Mouse (Mus musculus): ENCODE results near the gene Gtf2a1. TPM values are rescaled to one million over a fixed set of nuclear protein-coding genes. Genes with fewer than 3 reads are reported as not detected.
A peak's percentile ranks its signal among the peaks of the same experiment; 100 is the strongest.

Gene Gtf2a1
- total and polyA plus RNA-seq, 2 experiments from 2014 or later, result 25.6 to 35.2 TPM

DNA sequence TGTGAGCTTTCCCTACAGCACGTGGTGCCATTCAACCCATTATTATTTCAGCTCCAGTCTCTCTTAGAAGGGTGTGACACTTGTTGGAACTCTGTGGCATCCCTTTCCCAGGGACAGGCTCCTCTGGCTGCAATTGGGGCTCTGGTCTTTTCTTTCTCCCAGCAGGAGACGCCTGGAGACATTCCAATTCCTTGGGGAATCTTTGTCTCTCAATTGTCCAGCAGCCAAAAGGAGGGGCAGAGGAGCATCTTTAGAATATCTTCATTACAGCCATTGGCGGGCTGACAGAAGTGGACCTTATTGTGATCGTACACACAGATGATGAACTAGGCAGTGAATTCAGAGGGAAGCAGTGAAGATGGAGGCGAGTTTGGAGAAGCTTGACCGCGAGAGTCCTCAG, 17.4 kb upstream of the Gtf2a1 start:
- Histone ChIP-seq H3K27me3 (ENCODE audit: insufficient read depth, low read length) (no peaks in the 10 kb centered on the region), H3K4me3 (ENCODE audit: low read length) (no peak overlapping the region), H3K9ac (replicated peaks; ENCODE audit: low read length) (no peak overlapping the region), H3K4me1 (ENCODE audit: insufficient read depth, low read length) (no peaks in the 10 kb centered on the region), H3K36me3 (ENCODE audit: insufficient read depth, low read length) (no peaks in the 10 kb centered on the region), H3K27ac (no peak overlapping the region), H3K9me3 (ENCODE audit: low read length) (no peaks in the 10 kb centered on the region), H3K4me2 (ENCODE audit: low read depth, low read length) (no peak overlapping the region)
- DNase-seq (ENCODE audit: low spot score), result peak; percentile 64
- no peak for TF ChIP-seq CTCF (IDR thresholded peaks at IDR 0.05; ENCODE audit: low read depth)
- WGBS, result 18% methylated on average over 7 of the region's 7 CpGs
- 0 out of 2 replicates have a peak, but pooled peaks have one; percentile 67 for ATAC-seq

DNA sequence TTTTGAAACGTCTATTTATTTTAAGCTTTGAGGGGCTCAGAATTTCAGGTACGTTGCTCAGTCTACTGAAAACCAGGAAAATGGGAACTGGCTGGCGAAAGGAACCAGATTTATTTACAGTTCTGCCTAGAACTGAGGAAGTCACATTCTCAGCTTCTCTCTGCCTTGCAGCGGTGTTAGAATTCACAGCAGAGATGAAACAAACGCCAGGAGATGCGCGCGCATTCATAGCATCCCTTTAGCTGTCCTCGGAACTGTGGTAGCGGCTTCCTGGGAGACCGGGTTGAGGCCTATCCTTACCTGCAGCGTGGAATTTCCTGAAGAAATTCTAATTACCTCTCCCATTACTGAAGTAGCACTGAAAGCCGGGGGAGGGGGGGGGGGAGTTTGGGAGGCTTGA, 16.4 kb upstream of the Gtf2a1 start:
- H3K27me3 ChIP-seq (ENCODE audit: insufficient read depth, low read length), result no peaks in the 10 kb centered on the region
- H3K4me1 ChIP-seq (ENCODE audit: insufficient read depth, low read length), result no peaks in the 10 kb centered on the region
- no peak overlapping the region for H3K4me2 ChIP-seq (ENCODE audit: low read depth, low read length)
- no peak overlapping the region for H3K9ac ChIP-seq (replicated peaks; ENCODE audit: low read length)
- H3K9me3 ChIP-seq (ENCODE audit: low read length), result no peaks in the 10 kb centered on the region
- ATAC-seq (no peak), DNase-seq (ENCODE audit: low spot score) (no peak)
- no peak overlapping the region for H3K4me3 ChIP-seq (ENCODE audit: low read length)
- TF ChIP-seq CTCF (IDR thresholded peaks at IDR 0.05; ENCODE audit: low read depth), result no peak
- WGBS, result 90% methylated on average over 13 of the region's 13 CpGs
- H3K27ac ChIP-seq, result no peak overlapping the region
- no peaks in the 10 kb centered on the region for H3K36me3 ChIP-seq (ENCODE audit: insufficient read depth, low read length)

DNA sequence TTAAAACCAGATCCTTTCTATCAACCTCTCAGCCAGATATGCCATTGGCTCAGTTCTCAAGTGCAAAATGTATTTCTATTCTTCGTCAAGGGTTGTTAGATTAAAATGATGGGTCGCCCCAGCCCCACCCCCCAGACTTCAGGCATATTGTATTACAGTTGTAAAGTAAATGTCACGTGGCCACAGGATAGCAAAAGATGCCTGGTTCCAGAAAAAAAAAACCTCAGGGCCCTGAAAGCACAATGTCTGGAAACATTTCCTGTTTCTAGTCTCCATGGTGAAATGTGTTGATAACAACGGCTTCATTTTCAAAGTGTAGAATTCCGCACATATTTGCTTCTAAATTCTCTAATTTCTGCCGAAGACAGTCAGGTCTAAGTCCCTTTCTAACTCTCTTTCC, 14.3 kb upstream of the Gtf2a1 start:
- 72% methylated on average over 6 of the region's 6 CpGs for WGBS
- TF ChIP-seq CTCF (IDR thresholded peaks at IDR 0.05; ENCODE audit: low read depth), result no peak
- no peak for ATAC-seq
- no peak overlapping the region for H3K4me2 ChIP-seq (ENCODE audit: low read depth, low read length)
- no peaks in the 10 kb centered on the region for H3K36me3 ChIP-seq (ENCODE audit: insufficient read depth, low read length)
- DNase-seq (ENCODE audit: low spot score), result no peak
- H3K27ac ChIP-seq, result no peak overlapping the region
- H3K4me3 ChIP-seq (ENCODE audit: low read length), result no peak overlapping the region
- H3K4me1 ChIP-seq (ENCODE audit: insufficient read depth, low read length), result no peaks in the 10 kb centered on the region
- H3K9ac ChIP-seq (replicated peaks; ENCODE audit: low read length), result no peak overlapping the region
- H3K9me3 ChIP-seq (ENCODE audit: low read length), result no peaks in the 10 kb centered on the region
- no peaks in the 10 kb centered on the region for H3K27me3 ChIP-seq (ENCODE audit: insufficient read depth, low read length)

DNA sequence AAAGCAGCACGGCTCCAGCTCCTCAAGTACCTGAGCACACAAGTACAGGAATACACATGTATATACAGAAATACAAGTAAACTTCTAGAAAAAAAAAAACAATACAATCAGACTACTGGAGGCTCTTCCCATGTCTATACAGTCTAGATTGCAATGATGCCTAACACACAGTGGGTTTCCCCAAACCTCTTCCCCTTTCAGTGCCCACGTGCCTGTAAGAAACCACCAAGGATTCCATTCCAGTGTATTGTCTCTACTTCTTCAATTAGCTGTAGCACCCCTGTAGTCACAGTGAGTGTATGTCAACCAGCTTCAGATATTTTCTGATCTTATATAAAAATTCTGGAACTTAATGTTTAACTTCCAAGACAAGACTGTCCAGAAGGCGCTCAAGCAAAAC, 1.8 kb upstream of the Gtf2a1 start:
- TF ChIP-seq CTCF (IDR thresholded peaks at IDR 0.05; ENCODE audit: low read depth), result no peak
- no peak overlapping the region for H3K27ac ChIP-seq
- H3K4me2 ChIP-seq (ENCODE audit: low read depth, low read length), result no peak overlapping the region
- H3K9ac ChIP-seq (replicated peaks; ENCODE audit: low read length), result no peak overlapping the region
- WGBS, result 97% methylated on average over 3 of the region's 3 CpGs
- no peaks in the 10 kb centered on the region for H3K36me3 ChIP-seq (ENCODE audit: insufficient read depth, low read length)
- peaks cover 5% of the 10 kb centered on the region for H3K4me1 ChIP-seq (ENCODE audit: insufficient read depth, low read length)
- H3K27me3 ChIP-seq (ENCODE audit: insufficient read depth, low read length), result no peaks in the 10 kb centered on the region
- no peak for DNase-seq (ENCODE audit: low spot score)
- H3K4me3 ChIP-seq (ENCODE audit: low read length), result no peak overlapping the region
- H3K9me3 ChIP-seq (ENCODE audit: low read length), result no peaks in the 10 kb centered on the region
- ATAC-seq, result no peak

DNA sequence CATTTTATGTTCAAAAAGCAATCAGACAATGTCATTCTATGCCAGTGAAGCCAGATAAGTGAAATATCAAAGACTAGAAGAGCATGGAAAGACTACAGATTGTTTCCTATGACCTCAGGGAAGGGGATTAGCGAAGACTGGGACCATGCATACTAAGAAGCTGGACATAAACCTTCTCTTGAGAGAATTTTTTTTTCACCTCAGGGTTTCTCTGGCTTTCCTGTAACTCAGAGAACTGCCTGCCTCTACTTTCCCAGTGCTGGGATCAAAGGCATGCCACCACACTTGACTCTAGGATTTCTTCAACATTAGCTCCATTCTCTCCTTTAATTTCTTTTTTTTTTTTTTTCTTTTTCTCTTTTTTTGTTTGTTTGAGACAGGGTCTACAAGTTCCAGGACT, 904 bp upstream of the Gtf2a1 start:
- Histone ChIP-seq H3K36me3 (ENCODE audit: insufficient read depth, low read length) (no peaks in the 10 kb centered on the region), H3K9me3 (ENCODE audit: low read length) (no peaks in the 10 kb centered on the region), H3K27ac (no peak overlapping the region), H3K4me3 (ENCODE audit: low read length) (no peak overlapping the region), H3K27me3 (ENCODE audit: insufficient read depth, low read length) (no peaks in the 10 kb centered on the region), H3K4me1 (ENCODE audit: insufficient read depth, low read length) (peaks cover 9% of the 10 kb centered on the region), H3K4me2 (ENCODE audit: low read depth, low read length) (peak overlapping the region; percentile 77; the same call in 1 of the 2 replicates), H3K9ac (replicated peaks; ENCODE audit: low read length) (no peak overlapping the region)
- DNase-seq (ENCODE audit: low spot score) (no peak), ATAC-seq (no peak)
- WGBS, result 85% methylated on average over 1 of the region's 1 CpGs
- TF ChIP-seq CTCF (IDR thresholded peaks at IDR 0.05; ENCODE audit: low read depth), result no peak

DNA sequence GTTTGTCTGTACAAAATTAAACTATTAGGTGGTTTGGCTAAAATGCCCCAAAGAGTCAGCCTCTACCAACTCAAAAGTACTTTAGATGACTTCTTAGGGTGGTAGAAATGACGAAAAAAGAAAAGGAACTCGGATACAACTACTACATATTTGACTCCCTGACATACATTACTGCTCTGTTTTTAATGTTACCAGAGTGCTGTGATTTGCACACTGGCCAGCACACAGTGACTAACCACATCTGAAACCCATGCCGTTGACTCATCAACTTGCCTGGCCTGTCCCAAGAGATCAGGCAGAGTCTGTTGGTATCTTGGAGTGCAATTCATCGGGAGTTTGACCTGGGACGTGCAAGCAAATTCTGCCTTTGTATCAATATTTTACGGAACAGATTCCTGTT, 429 bp upstream of the Gtf2a1 start:
- H3K36me3 ChIP-seq (ENCODE audit: insufficient read depth, low read length), result no peaks in the 10 kb centered on the region
- peak overlapping the region; percentile 68 for H3K4me3 ChIP-seq (ENCODE audit: low read length)
- DNase-seq (ENCODE audit: low spot score), result no peak
- TF ChIP-seq CTCF (IDR thresholded peaks at IDR 0.05; ENCODE audit: low read depth), result no peak
- H3K27ac ChIP-seq, result peak overlapping the region; percentile 99
- WGBS, result 23% methylated on average over 6 of the region's 6 CpGs
- no peak for ATAC-seq
- H3K9me3 ChIP-seq (ENCODE audit: low read length), result no peaks in the 10 kb centered on the region
- H3K4me2 ChIP-seq (ENCODE audit: low read depth, low read length), result peak overlapping the region; percentile 77
- H3K27me3 ChIP-seq (ENCODE audit: insufficient read depth, low read length), result no peaks in the 10 kb centered on the region
- H3K9ac ChIP-seq (replicated peaks; ENCODE audit: low read length), result peak overlapping the region; percentile 99
- H3K4me1 ChIP-seq (ENCODE audit: insufficient read depth, low read length), result peaks cover 9% of the 10 kb centered on the region

DNA sequence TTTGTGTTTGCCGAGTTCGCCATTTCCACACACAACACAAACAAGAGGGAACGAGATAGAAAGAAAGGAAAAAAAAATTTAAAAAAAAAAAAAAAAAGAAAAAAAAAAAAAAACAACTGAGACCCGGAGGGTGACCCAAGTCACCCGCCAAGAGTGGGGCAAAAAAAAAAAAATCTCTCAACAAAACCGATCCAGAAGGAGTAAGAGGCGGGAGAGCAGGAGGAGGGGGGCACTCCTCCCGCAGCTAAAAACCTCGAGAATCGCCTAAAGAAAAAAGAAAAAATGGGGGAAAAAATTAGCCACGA, 793 bp downstream of the Gtf2a1 start:
- ATAC-seq, result no peak
- 0% methylated on average over 11 of the region's 11 CpGs for WGBS
- H3K9ac ChIP-seq (replicated peaks; ENCODE audit: low read length), result peak overlapping the region; percentile 99
- DNase-seq (ENCODE audit: low spot score), result no peak
- H3K4me2 ChIP-seq (ENCODE audit: low read depth, low read length), result peak overlapping the region; percentile 65
- H3K36me3 ChIP-seq (ENCODE audit: insufficient read depth, low read length), result peaks cover 7% of the 10 kb centered on the region; the same call in 1 of the 2 replicates
- no peaks in the 10 kb centered on the region for H3K27me3 ChIP-seq (ENCODE audit: insufficient read depth, low read length)
- no peaks in the 10 kb centered on the region for H3K9me3 ChIP-seq (ENCODE audit: low read length)
- peak overlapping the region; percentile 68 for H3K4me3 ChIP-seq (ENCODE audit: low read length)
- peaks cover 9% of the 10 kb centered on the region for H3K4me1 ChIP-seq (ENCODE audit: insufficient read depth, low read length)
- TF ChIP-seq CTCF (IDR thresholded peaks at IDR 0.05; ENCODE audit: low read depth), result no peak
- peak overlapping the region; percentile 99 for H3K27ac ChIP-seq

Measured in hindbrain, postnatal 0 days (tissue).